ENCODE assay signal across 9 mouse cellular contexts in the genomic region with DNA sequence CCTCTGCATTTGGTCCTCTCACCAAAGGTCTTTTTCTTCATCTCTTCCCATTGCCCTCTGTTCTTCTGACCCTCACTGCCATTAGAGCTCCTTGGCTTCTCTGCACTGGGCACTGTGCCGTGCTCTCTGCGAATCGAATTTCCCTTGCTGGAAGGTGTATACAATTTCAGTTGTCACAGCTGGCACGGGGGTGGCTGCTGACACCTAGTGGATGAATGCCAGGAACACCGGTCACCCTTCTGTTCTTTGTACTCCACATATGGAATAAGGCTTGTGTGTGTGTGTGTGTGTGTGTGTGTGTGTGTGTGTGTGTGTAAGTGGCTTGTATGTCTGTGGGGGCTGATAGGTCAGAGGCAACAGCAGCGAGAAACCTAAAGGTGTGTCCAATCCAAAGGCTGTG. TPM values are rescaled to one million over a fixed set of nuclear protein-coding genes. Genes with fewer than 3 reads are reported as not detected.
DNase-seq lines count a peak whose midpoint lies in the region; ATAC-seq lines count a peak whose summit lies in the region.
"Had no signal": no experiment of that assay in that cellular context is flagged by ENCODE, and none has a peak within 500 bp of the region (broad histone marks: within the 10 kb centered on the region; RNA-seq: fewer than 3 reads in every experiment).

No protein-coding gene starts in this region.

- H3K9ac ChIP-seq in forebrain, embryonic 14.5 days (ENCODE audit: low read length): no peak overlapping the region
- no peak overlapping the region for H3K9ac ChIP-seq in embryonic facial prominence, embryonic 13.5 days

- no peaks in the 10 kb centered on the region for H3K9me3 ChIP-seq in forebrain, embryonic 14.5 days (replicated peaks; ENCODE audit: control insufficient read depth, low read length)
- H3K9me3 ChIP-seq in forebrain, embryonic 10.5 days: peaks cover 6% of the 10 kb centered on the region; the same call in 1 of the 2 replicates
- H3K9me3 ChIP-seq in embryonic facial prominence, embryonic 13.5 days: no peaks in the 10 kb centered on the region

- no peak overlapping the region for H3K4me2 ChIP-seq in forebrain, embryonic 14.5 days (ENCODE audit: low read length)
- H3K4me2 ChIP-seq in embryonic facial prominence, embryonic 13.5 days: no peak overlapping the region

- DNase-seq in forebrain, embryonic 14.5 days (ENCODE audit: low spot score): peak; percentile 64
- DNase-seq in forebrain, embryonic 10.5 days (ENCODE audit: extremely low spot score, low spot score): no peak
- peak; percentile 36 for DNase-seq in A20 (ENCODE audit: low read depth, low spot score)
- peak; percentile 39 for DNase-seq in induced T-regulatory cell, adult 2 months (ENCODE audit: low read depth)
- no peak for DNase-seq in layer of hippocampus, adult 9-11 months
- DNase-seq in adrenal gland, postnatal 4 days (ENCODE audit: low spot score in 2 of 2): no peak

- peak; percentile 61; the same call in 1 of the 2 replicates for ATAC-seq in forebrain, embryonic 14.5 days
- ATAC-seq in embryonic facial prominence, embryonic 13.5 days (ENCODE audit: insufficient number of reproducible peaks, insufficient read depth, low FRiP score, low TSS enrichment, low read depth): 0 out of 2 replicates have a peak, but pooled peaks have one; percentile 59
- ATAC-seq in megakaryocyte progenitor cell, adult 5-6 weeks (replicated peaks; ENCODE audit: poor library complexity): peak; percentile 82
- ATAC-seq: Patski had no signal

- H3K4me3 ChIP-seq in forebrain, embryonic 14.5 days (ENCODE audit: low read depth, low read length): no peak overlapping the region
- no peak overlapping the region for H3K4me3 ChIP-seq in forebrain, embryonic 10.5 days
- H3K4me3 ChIP-seq in embryonic facial prominence, embryonic 13.5 days: no peak overlapping the region

- H3K4me1 ChIP-seq in forebrain, embryonic 14.5 days (ENCODE audit: control insufficient read depth, insufficient read depth, low read length): no peaks in the 10 kb centered on the region
- H3K4me1 ChIP-seq in forebrain, embryonic 10.5 days: no peaks in the 10 kb centered on the region
- peaks cover 3% of the 10 kb centered on the region; the same call in 1 of the 2 replicates for H3K4me1 ChIP-seq in embryonic facial prominence, embryonic 13.5 days

- H3K27me3 ChIP-seq in forebrain, embryonic 14.5 days (replicated peaks; ENCODE audit: control insufficient read depth, insufficient read depth, low read length): no peaks in the 10 kb centered on the region
- no peaks in the 10 kb centered on the region for H3K27me3 ChIP-seq in forebrain, embryonic 10.5 days (ENCODE audit: poor library complexity, severe bottlenecking)
- H3K27me3 ChIP-seq in embryonic facial prominence, embryonic 13.5 days: no peaks in the 10 kb centered on the region
- H3K27me3 ChIP-seq: Patski had no signal

- H3K27ac ChIP-seq in forebrain, embryonic 14.5 days (ENCODE audit: low read depth, low read length): no peak overlapping the region
- no peak overlapping the region for H3K27ac ChIP-seq in forebrain, embryonic 10.5 days
- H3K27ac ChIP-seq in embryonic facial prominence, embryonic 13.5 days: no peak overlapping the region

- H3K36me3 ChIP-seq in forebrain, embryonic 14.5 days (ENCODE audit: control insufficient read depth, insufficient read depth, low read length): no peaks in the 10 kb centered on the region
- 0 out of 2 replicates have a peak, but pooled peaks cover under 1% of the 10 kb centered on the region for H3K36me3 ChIP-seq in forebrain, embryonic 10.5 days (replicated peaks)
- no peaks in the 10 kb centered on the region for H3K36me3 ChIP-seq in embryonic facial prominence, embryonic 13.5 days

- 65% methylated on average over 6 of the region's 6 CpGs for WGBS in forebrain, embryonic 14.5 days
- 79% methylated on average over 6 of the region's 6 CpGs for WGBS in forebrain, embryonic 10.5 days
- WGBS in embryonic facial prominence, embryonic 13.5 days: 28% methylated on average over 6 of the region's 6 CpGs

RNA-seq across cellular contexts. Expression of a gene that starts 20.9 kb away (rescaled TPM):
- 12.6 and 16.5 TPM in 2 replicates for polyA plus RNA-seq in forebrain, embryonic 14.5 days (2014; fragmentation: Nextera tagmentation; extraction: Ambion mirVana)
- 18.7 and 20.4 TPM in 2 replicates for polyA plus RNA-seq in forebrain, embryonic 10.5 days (2016; fragmentation: Nextera tagmentation; extraction: Ambion mirVana)
- polyA plus RNA-seq in embryonic facial prominence, embryonic 13.5 days (2015; fragmentation: Nextera tagmentation; extraction: Ambion mirVana): 13.7 and 14.4 TPM in 2 replicates
- 4.6 and 5.1 TPM in 2 replicates for total RNA-seq in megakaryocyte progenitor cell, adult 5-6 weeks (2015)
- 12.1 and 15.3 TPM in 2 replicates for total RNA-seq in megakaryocyte progenitor cell, adult 5-6 weeks (2017)
- total RNA-seq in adrenal gland, postnatal 4 days (2021): 10 to 100 TPM; 17.9 to 18.3 TPM

RNA-seq across cellular contexts. Expression of a gene that starts 58.8 kb away (rescaled TPM):
- 19.2 and 25.2 TPM in 2 replicates for polyA plus RNA-seq in forebrain, embryonic 14.5 days (2014; fragmentation: Nextera tagmentation; extraction: Ambion mirVana)
- 26.2 and 28.8 TPM in 2 replicates for polyA plus RNA-seq in forebrain, embryonic 10.5 days (2016; fragmentation: Nextera tagmentation; extraction: Ambion mirVana)
- 33.1 and 35.0 TPM in 2 replicates for polyA plus RNA-seq in embryonic facial prominence, embryonic 13.5 days (2015; fragmentation: Nextera tagmentation; extraction: Ambion mirVana)
- total RNA-seq in megakaryocyte progenitor cell, adult 5-6 weeks (2015): 9.7 and 10.9 TPM in 2 replicates
- 17.1 and 21.5 TPM in 2 replicates for total RNA-seq in megakaryocyte progenitor cell, adult 5-6 weeks (2017)
- total RNA-seq in adrenal gland, postnatal 4 days (2021): 10 to 100 TPM; 33.5 to 35.9 TPM

Comparison
In these comparisons a context has a peak if more than half of its experiments do, and no peak if none do; other contexts are left out.
1. DNase-seq: peak in forebrain, embryonic 14.5 days (single experiment), A20 (single experiment) and induced T-regulatory cell, adult 2 months (single experiment); none in forebrain, embryonic 10.5 days (single experiment), layer of hippocampus, adult 9-11 months (single experiment) and adrenal gland, postnatal 4 days (0 of 2).
2. Peak in every context shown above with its lines, with median percentiles within 50 percentile points of each other: ATAC-seq.